In the genomic region with DNA sequence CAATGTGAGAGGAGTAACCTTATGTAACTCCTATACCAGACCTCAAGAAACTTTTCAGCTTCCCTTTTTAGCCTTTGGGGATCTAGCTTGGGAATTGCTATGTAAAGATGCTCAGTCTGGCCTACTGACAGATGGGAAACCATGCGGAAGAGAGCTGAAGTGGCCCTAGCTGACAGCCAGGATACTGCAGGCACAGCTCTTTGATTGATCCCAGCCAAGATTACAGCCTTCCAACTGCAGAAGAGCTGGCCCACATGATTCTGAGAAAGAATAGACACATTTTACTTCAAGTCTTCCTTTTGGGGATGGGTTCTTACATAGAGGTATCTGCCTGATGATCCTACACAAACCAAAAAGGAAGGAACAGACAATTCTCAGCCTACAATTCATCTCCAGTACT, we compare ENCODE assay signal across 16 mouse cellular contexts.
DNase-seq lines count a peak whose midpoint lies in the region; ATAC-seq and TF ChIP-seq lines count a peak whose summit lies in the region.
"Had no signal": no experiment of that assay in that cellular context is flagged by ENCODE, and none has a peak within 500 bp of the region (broad histone marks: within the 10 kb centered on the region; RNA-seq: fewer than 3 reads in every experiment).

No protein-coding gene starts in this region.

- no peak for TF ChIP-seq EP300 in lung, postnatal 0 days (IDR thresholded peaks at IDR 0.05)

- no peak overlapping the region for H3K4me2 ChIP-seq in hindbrain, postnatal 0 days (ENCODE audit: low read depth, low read length)
- H3K4me2 ChIP-seq in hindbrain, embryonic 13.5 days = no peak overlapping the region
- H3K4me2 ChIP-seq in lung, postnatal 0 days (replicated peaks; ENCODE audit: low read depth, low read length) = no peak overlapping the region
- H3K4me2 ChIP-seq: heart, embryonic 15.5 days; liver, embryonic 12.5 days; neural tube, embryonic 15.5 days; stomach, embryonic 15.5 days had no signal

- H3K27ac ChIP-seq in hindbrain, postnatal 0 days = no peak overlapping the region
- no peak overlapping the region for H3K27ac ChIP-seq in hindbrain, embryonic 13.5 days
- H3K27ac ChIP-seq in lung, postnatal 0 days (ENCODE audit: low read length) = no peak overlapping the region
- H3K27ac ChIP-seq: embryonic facial prominence, embryonic 10.5 days; heart, embryonic 15.5 days; liver, embryonic 12.5 days; neural tube, embryonic 15.5 days; stomach, embryonic 15.5 days had no signal

- 69% methylated on average over 1 of the region's 1 CpGs for WGBS in hindbrain, postnatal 0 days
- WGBS in hindbrain, embryonic 13.5 days = 71% methylated on average over 1 of the region's 1 CpGs
- 63% methylated on average over 1 of the region's 1 CpGs for WGBS in lung, postnatal 0 days

- no peaks in the 10 kb centered on the region for H3K9me3 ChIP-seq in hindbrain, postnatal 0 days (ENCODE audit: low read length)
- H3K9me3 ChIP-seq in hindbrain, embryonic 13.5 days = no peaks in the 10 kb centered on the region
- no peaks in the 10 kb centered on the region for H3K9me3 ChIP-seq in lung, postnatal 0 days (ENCODE audit: low read length)
- H3K9me3 ChIP-seq: embryonic facial prominence, embryonic 10.5 days; heart, embryonic 15.5 days; liver, embryonic 12.5 days; neural tube, embryonic 15.5 days; stomach, embryonic 15.5 days had no signal

- H3K9ac ChIP-seq in hindbrain, postnatal 0 days (replicated peaks; ENCODE audit: low read length) = no peak overlapping the region
- H3K9ac ChIP-seq in hindbrain, embryonic 13.5 days = no peak overlapping the region
- H3K9ac ChIP-seq in lung, postnatal 0 days (replicated peaks; ENCODE audit: low read depth) = no peak overlapping the region
- H3K9ac ChIP-seq: heart, embryonic 15.5 days; liver, embryonic 12.5 days; neural tube, embryonic 15.5 days; stomach, embryonic 15.5 days had no signal

- peak; percentile 55; the same call in 1 of the 2 replicates for ATAC-seq in hindbrain, postnatal 0 days
- no peak for ATAC-seq in hindbrain, embryonic 13.5 days (ENCODE audit: low FRiP score)
- ATAC-seq in lung, postnatal 0 days = no peak
- ATAC-seq: hindbrain, embryonic 16.5 days; liver, embryonic 12.5 days had no signal

- no peaks in the 10 kb centered on the region for H3K36me3 ChIP-seq in hindbrain, postnatal 0 days (ENCODE audit: insufficient read depth, low read length)
- no peaks in the 10 kb centered on the region for H3K36me3 ChIP-seq in hindbrain, embryonic 13.5 days
- H3K36me3 ChIP-seq in lung, postnatal 0 days (ENCODE audit: insufficient read depth, low read length) = no peaks in the 10 kb centered on the region
- H3K36me3 ChIP-seq: embryonic facial prominence, embryonic 10.5 days; heart, embryonic 15.5 days; liver, embryonic 12.5 days; neural tube, embryonic 15.5 days; stomach, embryonic 15.5 days had no signal

- peak; percentile 19 for DNase-seq in hindbrain, postnatal 0 days (ENCODE audit: low spot score)
- no peak for DNase-seq in lung, postnatal 0 days (ENCODE audit: low spot score)
- no peak for DNase-seq in lung, postnatal 25 days (ENCODE audit: low spot score)
- peak; percentile 72 for DNase-seq in cerebellum, adult 9-10 months
- DNase-seq in retina, postnatal 1 day = peak; percentile 40
- DNase-seq in adipocyte (ENCODE audit: low spot score) = no peak
- no peak for DNase-seq in spleen, adult 12 weeks (ENCODE audit: low spot score)
- DNase-seq: kidney, postnatal 14 days; thymus, postnatal 4 days had no signal

- no peaks in the 10 kb centered on the region for H3K27me3 ChIP-seq in hindbrain, postnatal 0 days (ENCODE audit: insufficient read depth, low read length)
- no peaks in the 10 kb centered on the region for H3K27me3 ChIP-seq in hindbrain, embryonic 13.5 days
- no peaks in the 10 kb centered on the region for H3K27me3 ChIP-seq in lung, postnatal 0 days (replicated peaks; ENCODE audit: insufficient read depth, low read length)
- H3K27me3 ChIP-seq: heart, embryonic 15.5 days; liver, embryonic 12.5 days; neural tube, embryonic 15.5 days; stomach, embryonic 15.5 days had no signal

- H3K4me1 ChIP-seq in hindbrain, postnatal 0 days (ENCODE audit: insufficient read depth, low read length) = no peaks in the 10 kb centered on the region
- H3K4me1 ChIP-seq in hindbrain, embryonic 13.5 days (replicated peaks) = no peaks in the 10 kb centered on the region
- no peaks in the 10 kb centered on the region for H3K4me1 ChIP-seq in lung, postnatal 0 days (ENCODE audit: insufficient read depth, low read depth, low read length)
- H3K4me1 ChIP-seq: embryonic facial prominence, embryonic 10.5 days; heart, embryonic 15.5 days; liver, embryonic 12.5 days; neural tube, embryonic 15.5 days; stomach, embryonic 15.5 days had no signal

- H3K4me3 ChIP-seq in hindbrain, postnatal 0 days (ENCODE audit: low read length) = no peak overlapping the region
- no peak overlapping the region for H3K4me3 ChIP-seq in hindbrain, embryonic 13.5 days
- no peak overlapping the region for H3K4me3 ChIP-seq in lung, postnatal 0 days (ENCODE audit: low read depth, low read length)
- H3K4me3 ChIP-seq: embryonic facial prominence, embryonic 10.5 days; heart, embryonic 15.5 days; liver, embryonic 12.5 days; neural tube, embryonic 15.5 days; stomach, embryonic 15.5 days had no signal

- peak; percentile 46 for TF ChIP-seq CTCF in hindbrain, postnatal 0 days (IDR thresholded peaks at IDR 0.05; ENCODE audit: low read depth)
- TF ChIP-seq CTCF in lung, postnatal 0 days (IDR thresholded peaks at IDR 0.05) = peak; percentile 9; the same call in 1 of the 2 replicates

Comparison
In these comparisons a context has a peak if more than half of its experiments do, and no peak if none do; other contexts are left out.
1. DNase-seq: peak in hindbrain, postnatal 0 days (single experiment), cerebellum, adult 9-10 months (single experiment) and retina, postnatal 1 day (single experiment); none in lung, postnatal 0 days (single experiment), lung, postnatal 25 days (single experiment), adipocyte (single experiment) and spleen, adult 12 weeks (single experiment).